Mouse (Mus musculus): ENCODE results near the gene Bpnt1. TPM values are rescaled to one million over a fixed set of nuclear protein-coding genes. Genes with fewer than 3 reads are reported as not detected.

Gene Bpnt1
- polyA plus RNA-seq, 1 experiment from 2014 or later: 18.6 TPM

DNA sequence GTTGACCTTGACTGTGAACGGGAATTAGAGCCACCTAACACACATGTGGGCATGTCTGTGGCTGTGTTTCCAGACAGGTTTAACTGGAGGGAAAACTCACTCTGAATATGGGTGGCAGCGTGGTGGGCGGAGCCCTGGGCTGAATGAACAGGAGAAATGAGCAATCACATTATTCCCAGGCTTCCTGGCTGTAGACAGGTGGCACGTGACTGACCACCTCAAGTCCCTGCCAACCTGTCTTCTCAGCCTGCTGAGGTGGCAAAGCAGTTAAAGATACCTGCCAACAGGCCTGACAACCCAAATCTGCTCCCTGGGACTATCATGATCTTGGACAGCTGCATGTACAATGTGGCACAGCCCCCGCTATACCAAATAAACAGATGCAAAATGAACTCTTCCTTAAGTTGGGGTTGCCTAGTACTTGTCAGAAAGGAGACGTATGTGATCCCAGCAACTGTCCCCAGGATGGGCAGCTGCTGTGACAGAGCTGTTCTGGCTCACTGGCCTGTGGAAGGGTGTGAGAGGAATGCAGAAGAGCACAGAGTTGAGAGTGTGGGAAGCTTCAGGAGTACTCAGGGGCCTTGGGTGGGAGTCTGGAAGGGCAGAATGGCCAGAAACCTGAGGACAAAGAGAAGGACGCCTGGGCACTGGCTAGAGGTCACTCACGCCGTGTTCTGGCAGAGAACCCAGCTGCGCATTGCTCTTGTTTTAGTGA lies 39.1 kb upstream of the Bpnt1 start:
- no peak overlapping the region for H3K9ac ChIP-seq (ENCODE audit: low read length)
- H3K9me3 ChIP-seq (ENCODE audit: control insufficient read depth, low read length): no peaks in the 10 kb centered on the region
- no peak for DNase-seq (ENCODE audit: low spot score)
- H3K4me2 ChIP-seq (ENCODE audit: low read depth, severe bottlenecking): no peak overlapping the region
- 93% methylated on average over 10 of the region's 10 CpGs for WGBS
- H3K4me1 ChIP-seq (ENCODE audit: control insufficient read depth, insufficient read depth, low read length): no peaks in the 10 kb centered on the region
- no peak overlapping the region for H3K4me3 ChIP-seq (ENCODE audit: low read depth, low read length)
- no peak overlapping the region for H3K27ac ChIP-seq (replicated peaks; ENCODE audit: low read depth, low read length)
- no peak for ATAC-seq (ENCODE audit: insufficient number of reproducible peaks, low FRiP score, low TSS enrichment, low read depth)
- no peaks in the 10 kb centered on the region for H3K27me3 ChIP-seq (ENCODE audit: control insufficient read depth, insufficient read depth, low read length)
- peaks cover 12% of the 10 kb centered on the region for H3K36me3 ChIP-seq (ENCODE audit: control insufficient read depth, insufficient read depth, low read length)

DNA sequence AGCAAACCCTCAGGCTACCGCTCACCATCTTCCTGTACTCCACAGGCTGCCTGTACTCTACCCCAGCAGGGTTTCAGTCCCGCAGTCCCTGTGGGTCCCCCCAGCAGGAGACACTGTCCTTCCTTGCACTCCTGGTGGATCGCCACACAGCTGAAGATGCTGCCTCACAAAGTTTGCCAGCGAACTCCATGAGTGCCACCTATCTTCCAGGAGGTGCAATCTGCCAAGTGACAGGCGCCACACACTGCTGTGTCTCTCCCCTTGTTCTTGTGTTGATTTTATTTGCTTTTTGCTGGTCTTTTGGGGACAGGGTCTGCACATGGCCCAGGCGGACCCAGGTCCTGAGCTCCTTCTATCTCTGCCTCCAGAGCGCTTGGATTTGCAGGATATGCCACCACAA lies 35.1 kb upstream of the Bpnt1 start:
- Histone ChIP-seq H3K4me3 (ENCODE audit: low read depth, low read length) (no peak overlapping the region), H3K36me3 (ENCODE audit: control insufficient read depth, insufficient read depth, low read length) (peaks cover 7% of the 10 kb centered on the region), H3K4me1 (ENCODE audit: control insufficient read depth, insufficient read depth, low read length) (no peaks in the 10 kb centered on the region), H3K9me3 (ENCODE audit: control insufficient read depth, low read length) (no peaks in the 10 kb centered on the region), H3K27me3 (ENCODE audit: control insufficient read depth, insufficient read depth, low read length) (no peaks in the 10 kb centered on the region), H3K27ac (replicated peaks; ENCODE audit: low read depth, low read length) (no peak overlapping the region), H3K4me2 (ENCODE audit: low read depth, severe bottlenecking) (no peak overlapping the region), H3K9ac (ENCODE audit: low read length) (no peak overlapping the region)
- no peak for DNase-seq (ENCODE audit: low spot score)
- 93% methylated on average over 7 of the region's 7 CpGs for WGBS
- no peak for ATAC-seq (ENCODE audit: insufficient number of reproducible peaks, low FRiP score, low TSS enrichment, low read depth)

DNA sequence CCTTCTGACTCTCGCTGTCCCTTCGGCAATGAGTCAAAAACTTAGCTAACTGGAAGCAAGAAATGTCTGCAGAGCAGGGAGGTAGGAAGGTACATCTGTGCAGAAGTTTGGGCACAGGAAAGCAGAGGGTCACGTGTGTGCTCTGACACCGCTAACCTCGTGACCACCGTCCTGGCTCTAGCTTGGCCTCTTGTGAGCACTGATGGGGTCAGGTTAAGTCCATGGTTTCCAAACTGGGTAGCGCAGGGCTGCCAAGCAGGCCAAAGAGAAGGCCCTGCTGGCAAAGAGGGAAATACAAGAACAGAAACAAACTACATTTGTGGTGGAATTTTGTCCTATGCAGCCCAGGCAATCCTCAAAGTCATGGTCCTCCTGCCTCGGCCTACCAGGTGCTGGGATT lies 33.5 kb upstream of the Bpnt1 start:
- Histone ChIP-seq H3K27me3 (ENCODE audit: control insufficient read depth, insufficient read depth, low read length) (no peaks in the 10 kb centered on the region), H3K4me2 (ENCODE audit: low read depth, severe bottlenecking) (no peak overlapping the region), H3K4me3 (ENCODE audit: low read depth, low read length) (no peak overlapping the region), H3K4me1 (ENCODE audit: control insufficient read depth, insufficient read depth, low read length) (no peaks in the 10 kb centered on the region), H3K9ac (ENCODE audit: low read length) (no peak overlapping the region), H3K27ac (replicated peaks; ENCODE audit: low read depth, low read length) (no peak overlapping the region), H3K9me3 (ENCODE audit: control insufficient read depth, low read length) (no peaks in the 10 kb centered on the region), H3K36me3 (ENCODE audit: control insufficient read depth, insufficient read depth, low read length) (peaks cover 4% of the 10 kb centered on the region; the same call in 1 of the 2 replicates)
- WGBS: 91% methylated on average over 8 of the region's 8 CpGs
- DNase-seq (ENCODE audit: low spot score) (no peak), ATAC-seq (ENCODE audit: insufficient number of reproducible peaks, low FRiP score, low TSS enrichment, low read depth) (no peak)

DNA sequence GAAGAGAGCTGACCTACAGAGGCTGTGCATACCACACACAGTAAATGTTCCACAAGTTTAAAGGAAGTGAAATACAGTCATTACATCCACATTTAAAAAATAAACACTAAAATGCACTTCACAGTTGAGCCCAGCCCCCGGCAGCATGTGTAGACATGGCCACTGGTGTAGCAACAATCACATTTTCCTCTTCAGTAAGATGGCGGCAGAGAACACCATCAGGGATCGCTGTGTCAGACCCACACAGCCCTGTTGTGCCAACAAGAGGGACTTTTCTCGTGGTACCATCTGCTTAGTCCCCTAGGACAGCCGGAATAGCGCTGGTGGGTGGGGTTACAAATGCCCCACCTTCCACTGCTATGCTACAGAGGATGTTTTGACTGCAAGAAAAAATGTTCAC lies 29.1 kb upstream of the Bpnt1 start:
- no peak overlapping the region for H3K9ac ChIP-seq (ENCODE audit: low read length)
- peaks cover 8% of the 10 kb centered on the region; the same call in 1 of the 2 replicates for H3K36me3 ChIP-seq (ENCODE audit: control insufficient read depth, insufficient read depth, low read length)
- no peak overlapping the region for H3K27ac ChIP-seq (replicated peaks; ENCODE audit: low read depth, low read length)
- WGBS: 91% methylated on average over 6 of the region's 6 CpGs
- no peaks in the 10 kb centered on the region for H3K27me3 ChIP-seq (ENCODE audit: control insufficient read depth, insufficient read depth, low read length)
- H3K4me1 ChIP-seq (ENCODE audit: control insufficient read depth, insufficient read depth, low read length): no peaks in the 10 kb centered on the region
- no peak overlapping the region for H3K4me3 ChIP-seq (ENCODE audit: low read depth, low read length)
- no peak overlapping the region for H3K4me2 ChIP-seq (ENCODE audit: low read depth, severe bottlenecking)
- DNase-seq (ENCODE audit: low spot score) (no peak), ATAC-seq (ENCODE audit: insufficient number of reproducible peaks, low FRiP score, low TSS enrichment, low read depth) (no peak)
- no peaks in the 10 kb centered on the region for H3K9me3 ChIP-seq (ENCODE audit: control insufficient read depth, low read length)

DNA sequence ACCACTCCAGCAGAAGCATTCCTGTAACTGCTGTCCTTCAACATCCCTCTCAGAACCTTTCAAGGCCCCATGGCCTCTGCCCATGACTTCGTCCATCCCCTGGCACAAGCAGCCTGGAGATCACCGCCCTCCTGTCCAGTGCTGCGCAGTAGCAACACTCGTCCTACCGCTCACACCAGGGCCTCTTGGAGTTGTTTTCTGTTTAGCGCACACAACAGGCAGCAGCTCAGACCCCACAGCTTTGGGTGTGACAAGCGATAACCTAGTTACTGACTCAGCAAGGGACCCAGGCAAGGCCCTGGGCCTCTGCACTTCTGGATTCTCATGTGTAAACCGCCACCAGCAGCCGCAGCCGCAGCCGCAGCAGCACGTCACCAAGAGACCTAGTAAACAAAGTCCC lies 25.1 kb upstream of the Bpnt1 start:
- Histone ChIP-seq H3K36me3 (ENCODE audit: control insufficient read depth, insufficient read depth, low read length) (peaks cover 10% of the 10 kb centered on the region; the same call in 1 of the 2 replicates), H3K27ac (replicated peaks; ENCODE audit: low read depth, low read length) (no peak overlapping the region), H3K27me3 (ENCODE audit: control insufficient read depth, insufficient read depth, low read length) (no peaks in the 10 kb centered on the region), H3K4me1 (ENCODE audit: control insufficient read depth, insufficient read depth, low read length) (no peaks in the 10 kb centered on the region), H3K9me3 (ENCODE audit: control insufficient read depth, low read length) (no peaks in the 10 kb centered on the region), H3K9ac (ENCODE audit: low read length) (no peak overlapping the region), H3K4me2 (ENCODE audit: low read depth, severe bottlenecking) (no peak overlapping the region), H3K4me3 (ENCODE audit: low read depth, low read length) (no peak overlapping the region)
- 96% methylated on average over 12 of the region's 12 CpGs for WGBS
- DNase-seq (ENCODE audit: low spot score): no peak
- no peak for ATAC-seq (ENCODE audit: insufficient number of reproducible peaks, low FRiP score, low TSS enrichment, low read depth)

DNA sequence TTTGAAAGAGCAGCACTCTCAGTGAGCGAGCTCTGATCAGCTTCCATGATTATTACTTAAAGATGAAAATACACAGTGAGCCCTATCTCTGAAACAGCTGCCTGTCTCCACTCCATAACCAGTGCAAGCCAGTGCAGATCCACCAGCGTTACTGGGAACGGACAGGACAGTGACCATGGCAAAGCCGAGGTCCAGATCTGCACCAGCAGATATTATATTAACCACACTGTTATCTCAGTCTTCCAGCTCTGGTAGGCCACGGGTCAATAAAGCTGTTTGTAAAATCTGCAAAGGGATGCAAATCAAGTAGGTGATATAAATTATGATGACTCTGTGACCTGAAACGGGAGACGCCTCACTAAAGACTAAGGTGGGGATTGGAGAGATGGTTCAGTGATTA lies 24.3 kb upstream of the Bpnt1 start:
- DNase-seq (ENCODE audit: low spot score) (no peak), ATAC-seq (ENCODE audit: insufficient number of reproducible peaks, low FRiP score, low TSS enrichment, low read depth) (no peak)
- H3K4me2 ChIP-seq (ENCODE audit: low read depth, severe bottlenecking): no peak overlapping the region
- WGBS: 95% methylated on average over 7 of the region's 7 CpGs
- no peak overlapping the region for H3K4me3 ChIP-seq (ENCODE audit: low read depth, low read length)
- no peaks in the 10 kb centered on the region for H3K9me3 ChIP-seq (ENCODE audit: control insufficient read depth, low read length)
- no peak overlapping the region for H3K27ac ChIP-seq (replicated peaks; ENCODE audit: low read depth, low read length)
- no peak overlapping the region for H3K9ac ChIP-seq (ENCODE audit: low read length)
- H3K4me1 ChIP-seq (ENCODE audit: control insufficient read depth, insufficient read depth, low read length): no peaks in the 10 kb centered on the region
- peaks cover 10% of the 10 kb centered on the region; the same call in 1 of the 2 replicates for H3K36me3 ChIP-seq (ENCODE audit: control insufficient read depth, insufficient read depth, low read length)
- H3K27me3 ChIP-seq (ENCODE audit: control insufficient read depth, insufficient read depth, low read length): no peaks in the 10 kb centered on the region

DNA sequence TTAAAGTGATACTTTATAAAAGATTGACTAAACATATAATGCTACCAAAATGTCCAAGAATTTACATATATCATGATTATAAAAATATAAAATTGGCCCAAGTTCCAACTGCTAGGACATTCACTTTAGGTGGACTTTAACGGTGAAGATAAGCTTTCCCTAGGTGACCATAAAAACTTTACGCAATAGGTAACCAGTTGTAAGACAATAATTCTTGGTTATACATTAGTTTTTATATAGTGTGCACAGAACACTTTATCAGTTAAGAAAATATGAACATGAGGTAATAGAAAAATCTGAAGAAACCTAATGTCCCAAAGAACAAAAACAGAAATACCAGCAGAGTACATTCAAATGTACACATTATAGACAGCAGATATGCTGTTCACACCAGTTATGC lies 23.6 kb upstream of the Bpnt1 start:
- Histone ChIP-seq H3K4me2 (ENCODE audit: low read depth, severe bottlenecking) (no peak overlapping the region), H3K9me3 (ENCODE audit: control insufficient read depth, low read length) (no peaks in the 10 kb centered on the region), H3K4me3 (ENCODE audit: low read depth, low read length) (no peak overlapping the region), H3K27ac (replicated peaks; ENCODE audit: low read depth, low read length) (no peak overlapping the region), H3K27me3 (ENCODE audit: control insufficient read depth, insufficient read depth, low read length) (no peaks in the 10 kb centered on the region), H3K36me3 (ENCODE audit: control insufficient read depth, insufficient read depth, low read length) (peaks cover 10% of the 10 kb centered on the region; the same call in 1 of the 2 replicates), H3K9ac (ENCODE audit: low read length) (no peak overlapping the region), H3K4me1 (ENCODE audit: control insufficient read depth, insufficient read depth, low read length) (no peaks in the 10 kb centered on the region)
- ATAC-seq (ENCODE audit: insufficient number of reproducible peaks, low FRiP score, low TSS enrichment, low read depth) (no peak), DNase-seq (ENCODE audit: low spot score) (no peak)
- 97% methylated on average over 2 of the region's 2 CpGs for WGBS

DNA sequence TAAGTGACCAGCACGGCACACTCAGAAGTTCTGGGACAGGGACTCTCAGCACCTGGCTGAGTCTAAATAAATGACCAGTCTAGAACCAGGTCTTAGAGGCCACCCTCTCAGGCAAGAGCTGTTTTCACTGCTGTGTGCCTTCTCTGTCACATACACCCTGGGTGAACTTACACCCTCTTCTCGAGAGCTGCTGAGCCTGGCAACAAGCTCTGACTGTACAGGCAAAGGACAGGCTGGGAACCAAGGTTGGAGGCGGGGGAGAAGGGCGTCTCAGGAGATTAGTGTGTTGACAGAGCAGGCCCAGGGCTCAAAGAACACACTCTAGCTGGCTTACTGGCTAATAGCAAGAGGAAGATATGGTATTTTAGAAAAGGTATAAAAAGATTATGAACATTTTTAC lies 23.0 kb upstream of the Bpnt1 start:
- no peaks in the 10 kb centered on the region for H3K4me1 ChIP-seq (ENCODE audit: control insufficient read depth, insufficient read depth, low read length)
- H3K4me2 ChIP-seq (ENCODE audit: low read depth, severe bottlenecking): no peak overlapping the region
- ATAC-seq (ENCODE audit: insufficient number of reproducible peaks, low FRiP score, low TSS enrichment, low read depth): no peak
- no peak overlapping the region for H3K4me3 ChIP-seq (ENCODE audit: low read depth, low read length)
- H3K9me3 ChIP-seq (ENCODE audit: control insufficient read depth, low read length): no peaks in the 10 kb centered on the region
- H3K36me3 ChIP-seq (ENCODE audit: control insufficient read depth, insufficient read depth, low read length): peaks cover 10% of the 10 kb centered on the region; the same call in 1 of the 2 replicates
- no peaks in the 10 kb centered on the region for H3K27me3 ChIP-seq (ENCODE audit: control insufficient read depth, insufficient read depth, low read length)
- WGBS: 91% methylated on average over 4 of the region's 4 CpGs
- H3K9ac ChIP-seq (ENCODE audit: low read length): no peak overlapping the region
- H3K27ac ChIP-seq (replicated peaks; ENCODE audit: low read depth, low read length): no peak overlapping the region
- no peak for DNase-seq (ENCODE audit: low spot score)

DNA sequence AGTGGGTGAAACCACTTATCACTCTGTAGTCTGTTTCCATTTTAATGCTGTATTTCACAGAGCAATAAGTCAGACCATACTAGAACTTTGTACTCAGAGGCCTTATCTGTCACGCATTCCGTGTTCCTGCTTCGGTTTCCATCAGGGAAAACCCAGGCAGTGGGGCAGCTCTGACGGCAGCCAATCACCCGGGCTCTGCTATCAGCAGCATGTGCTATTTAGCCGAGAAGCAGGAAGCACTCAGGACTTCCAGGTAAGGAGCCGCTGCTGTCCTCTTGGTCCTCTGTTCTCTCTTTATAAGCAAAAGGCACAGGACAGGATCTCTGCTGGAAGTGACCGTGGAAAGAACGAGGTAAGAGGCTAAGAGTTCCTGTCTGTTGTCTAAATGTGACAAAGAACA lies 20.0 kb upstream of the Bpnt1 start:
- WGBS: 91% methylated on average over 9 of the region's 9 CpGs
- Histone ChIP-seq H3K9me3 (ENCODE audit: control insufficient read depth, low read length) (no peaks in the 10 kb centered on the region), H3K27ac (replicated peaks; ENCODE audit: low read depth, low read length) (no peak overlapping the region), H3K4me1 (ENCODE audit: control insufficient read depth, insufficient read depth, low read length) (no peaks in the 10 kb centered on the region), H3K4me2 (ENCODE audit: low read depth, severe bottlenecking) (no peak overlapping the region), H3K27me3 (ENCODE audit: control insufficient read depth, insufficient read depth, low read length) (no peaks in the 10 kb centered on the region), H3K4me3 (ENCODE audit: low read depth, low read length) (no peak overlapping the region), H3K36me3 (ENCODE audit: control insufficient read depth, insufficient read depth, low read length) (peaks cover 5% of the 10 kb centered on the region; the same call in 1 of the 2 replicates), H3K9ac (ENCODE audit: low read length) (no peak overlapping the region)
- no peak for ATAC-seq (ENCODE audit: insufficient number of reproducible peaks, low FRiP score, low TSS enrichment, low read depth)
- DNase-seq (ENCODE audit: low spot score): no peak
